Mouse (Mus musculus): ENCODE measurements at regions not wholly inside any gene's neighbourhood (a gene's known extent, or its start where the extent isn't known, plus 50 kb on each side); places are given as distances from the start of the nearest gene placed in this dataset.

- Histone ChIP-seq H3K9me3 (ENCODE audit: control insufficient read depth, low read length) (no peaks in the 10 kb centered on the region), H3K4me3 (ENCODE audit: low read length) (no peak overlapping the region), H3K4me2 (ENCODE audit: low read depth, low read length) (no peak overlapping the region), H3K36me3 (ENCODE audit: control insufficient read depth, insufficient read depth, low read length) (no peaks in the 10 kb centered on the region), H3K27me3 (ENCODE audit: control insufficient read depth, insufficient read depth, low read depth, low read length) (no peaks in the 10 kb centered on the region), H3K9ac (ENCODE audit: low read length) (no peak overlapping the region), H3K27ac (ENCODE audit: low read length) (no peak overlapping the region), H3K4me1 (replicated peaks; ENCODE audit: control insufficient read depth, insufficient read depth, low read length) (no peaks in the 10 kb centered on the region)
- ATAC-seq (ENCODE audit: low read depth): no peak
- WGBS: 74% methylated on average over 1 of the region's 1 CpGs
Measured at GRCm38 (mm10) chr5:58705561-58705960, 987.8 kb downstream of the Pcdh7 start.

- H3K4me2 ChIP-seq (ENCODE audit: low read depth, low read length): no peak overlapping the region
- ATAC-seq (ENCODE audit: low read depth): no peak
- H3K4me1 ChIP-seq (replicated peaks; ENCODE audit: control insufficient read depth, insufficient read depth, low read length): no peaks in the 10 kb centered on the region
- H3K36me3 ChIP-seq (ENCODE audit: control insufficient read depth, insufficient read depth, low read length): no peaks in the 10 kb centered on the region
- no peak overlapping the region for H3K4me3 ChIP-seq (ENCODE audit: low read length)
- H3K27ac ChIP-seq (ENCODE audit: low read length): no peak overlapping the region
- H3K9ac ChIP-seq (ENCODE audit: low read length): no peak overlapping the region
- no peaks in the 10 kb centered on the region for H3K27me3 ChIP-seq (ENCODE audit: control insufficient read depth, insufficient read depth, low read depth, low read length)
- H3K9me3 ChIP-seq (ENCODE audit: control insufficient read depth, low read length): no peaks in the 10 kb centered on the region
- 69% methylated on average over 1 of the region's 1 CpGs for WGBS
Measured at GRCm38 (mm10) chr5:58712381-58712780, 994.6 kb downstream of the Pcdh7 start.

GRCm38 (mm10) chr5:58733366-58733765, 1015.6 kb downstream of the Pcdh7 start:
- Histone ChIP-seq H3K4me1 (replicated peaks; ENCODE audit: control insufficient read depth, insufficient read depth, low read length) (no peaks in the 10 kb centered on the region), H3K27ac (ENCODE audit: low read length) (no peak overlapping the region), H3K4me2 (ENCODE audit: low read depth, low read length) (no peak overlapping the region), H3K4me3 (ENCODE audit: low read length) (no peak overlapping the region), H3K9ac (ENCODE audit: low read length) (no peak overlapping the region), H3K9me3 (ENCODE audit: control insufficient read depth, low read length) (no peaks in the 10 kb centered on the region), H3K36me3 (ENCODE audit: control insufficient read depth, insufficient read depth, low read length) (no peaks in the 10 kb centered on the region), H3K27me3 (ENCODE audit: control insufficient read depth, insufficient read depth, low read depth, low read length) (no peaks in the 10 kb centered on the region)
- no peak for ATAC-seq (ENCODE audit: low read depth)
- WGBS: 99% methylated on average over 3 of the region's 3 CpGs

GRCm38 (mm10) chr5:58733961-58734360, 1016.2 kb downstream of the Pcdh7 start:
- H3K9me3 ChIP-seq (ENCODE audit: control insufficient read depth, low read length): no peaks in the 10 kb centered on the region
- WGBS: 76% methylated on average over 2 of the region's 2 CpGs
- H3K4me3 ChIP-seq (ENCODE audit: low read length): no peak overlapping the region
- H3K36me3 ChIP-seq (ENCODE audit: control insufficient read depth, insufficient read depth, low read length): no peaks in the 10 kb centered on the region
- H3K4me1 ChIP-seq (replicated peaks; ENCODE audit: control insufficient read depth, insufficient read depth, low read length): no peaks in the 10 kb centered on the region
- H3K4me2 ChIP-seq (ENCODE audit: low read depth, low read length): no peak overlapping the region
- ATAC-seq (ENCODE audit: low read depth): no peak
- H3K9ac ChIP-seq (ENCODE audit: low read length): no peak overlapping the region
- H3K27ac ChIP-seq (ENCODE audit: low read length): no peak overlapping the region
- no peaks in the 10 kb centered on the region for H3K27me3 ChIP-seq (ENCODE audit: control insufficient read depth, insufficient read depth, low read depth, low read length)

GRCm38 (mm10) chr5:58736610-58737009, 1018.8 kb downstream of the Pcdh7 start:
- WGBS: 52% methylated on average over 9 of the region's 9 CpGs
- H3K9ac ChIP-seq (ENCODE audit: low read length): no peak overlapping the region
- H3K27ac ChIP-seq (ENCODE audit: low read length): no peak overlapping the region
- no peaks in the 10 kb centered on the region for H3K4me1 ChIP-seq (replicated peaks; ENCODE audit: control insufficient read depth, insufficient read depth, low read length)
- ATAC-seq (ENCODE audit: low read depth): no peak
- no peaks in the 10 kb centered on the region for H3K27me3 ChIP-seq (ENCODE audit: control insufficient read depth, insufficient read depth, low read depth, low read length)
- no peak overlapping the region for H3K4me2 ChIP-seq (ENCODE audit: low read depth, low read length)
- H3K9me3 ChIP-seq (ENCODE audit: control insufficient read depth, low read length): no peaks in the 10 kb centered on the region
- no peak overlapping the region for H3K4me3 ChIP-seq (ENCODE audit: low read length)
- H3K36me3 ChIP-seq (ENCODE audit: control insufficient read depth, insufficient read depth, low read length): no peaks in the 10 kb centered on the region

GRCm38 (mm10) chr5:58737264-58737883, 1019.6 kb downstream of the Pcdh7 start:
- Histone ChIP-seq H3K27ac (ENCODE audit: low read length) (no peak overlapping the region), H3K36me3 (ENCODE audit: control insufficient read depth, insufficient read depth, low read length) (no peaks in the 10 kb centered on the region), H3K4me3 (ENCODE audit: low read length) (no peak overlapping the region), H3K4me2 (ENCODE audit: low read depth, low read length) (no peak overlapping the region), H3K27me3 (ENCODE audit: control insufficient read depth, insufficient read depth, low read depth, low read length) (no peaks in the 10 kb centered on the region), H3K9ac (ENCODE audit: low read length) (no peak overlapping the region), H3K4me1 (replicated peaks; ENCODE audit: control insufficient read depth, insufficient read depth, low read length) (no peaks in the 10 kb centered on the region), H3K9me3 (ENCODE audit: control insufficient read depth, low read length) (no peaks in the 10 kb centered on the region)
- ATAC-seq (ENCODE audit: low read depth): no peak
- 59% methylated on average over 4 of the region's 4 CpGs for WGBS

GRCm38 (mm10) chr5:58738041-58738440, 1020.3 kb downstream of the Pcdh7 start:
- WGBS: 56% methylated on average over 4 of the region's 4 CpGs
- Histone ChIP-seq H3K4me3 (ENCODE audit: low read length) (no peak overlapping the region), H3K9ac (ENCODE audit: low read length) (no peak overlapping the region), H3K27ac (ENCODE audit: low read length) (no peak overlapping the region), H3K27me3 (ENCODE audit: control insufficient read depth, insufficient read depth, low read depth, low read length) (no peaks in the 10 kb centered on the region), H3K4me2 (ENCODE audit: low read depth, low read length) (no peak overlapping the region), H3K36me3 (ENCODE audit: control insufficient read depth, insufficient read depth, low read length) (no peaks in the 10 kb centered on the region), H3K4me1 (replicated peaks; ENCODE audit: control insufficient read depth, insufficient read depth, low read length) (no peaks in the 10 kb centered on the region), H3K9me3 (ENCODE audit: control insufficient read depth, low read length) (no peaks in the 10 kb centered on the region)
- ATAC-seq (ENCODE audit: low read depth): peak; percentile 36; the same call in 1 of the 2 replicates

GRCm38 (mm10) chr5:58740759-58741158, 1023.0 kb downstream of the Pcdh7 start:
- Histone ChIP-seq H3K4me3 (ENCODE audit: low read length) (no peak overlapping the region), H3K27ac (ENCODE audit: low read length) (no peak overlapping the region), H3K4me2 (ENCODE audit: low read depth, low read length) (no peak overlapping the region), H3K9ac (ENCODE audit: low read length) (no peak overlapping the region), H3K4me1 (replicated peaks; ENCODE audit: control insufficient read depth, insufficient read depth, low read length) (no peaks in the 10 kb centered on the region), H3K27me3 (ENCODE audit: control insufficient read depth, insufficient read depth, low read depth, low read length) (no peaks in the 10 kb centered on the region), H3K36me3 (ENCODE audit: control insufficient read depth, insufficient read depth, low read length) (no peaks in the 10 kb centered on the region), H3K9me3 (ENCODE audit: control insufficient read depth, low read length) (no peaks in the 10 kb centered on the region)
- ATAC-seq (ENCODE audit: low read depth): no peak
- WGBS: 67% methylated on average over 1 of the region's 1 CpGs

GRCm38 (mm10) chr5:58747684-58748083, 1029.9 kb downstream of the Pcdh7 start:
- no peaks in the 10 kb centered on the region for H3K36me3 ChIP-seq (ENCODE audit: control insufficient read depth, insufficient read depth, low read length)
- no peaks in the 10 kb centered on the region for H3K9me3 ChIP-seq (ENCODE audit: control insufficient read depth, low read length)
- H3K4me1 ChIP-seq (replicated peaks; ENCODE audit: control insufficient read depth, insufficient read depth, low read length): no peaks in the 10 kb centered on the region
- no peak overlapping the region for H3K4me3 ChIP-seq (ENCODE audit: low read length)
- no peak for ATAC-seq (ENCODE audit: low read depth)
- no peaks in the 10 kb centered on the region for H3K27me3 ChIP-seq (ENCODE audit: control insufficient read depth, insufficient read depth, low read depth, low read length)
- H3K4me2 ChIP-seq (ENCODE audit: low read depth, low read length): no peak overlapping the region
- no peak overlapping the region for H3K27ac ChIP-seq (ENCODE audit: low read length)
- H3K9ac ChIP-seq (ENCODE audit: low read length): no peak overlapping the region
- 22% methylated on average over 6 of the region's 6 CpGs for WGBS

GRCm38 (mm10) chr5:58751777-58752176, 1034.0 kb downstream of the Pcdh7 start:
- H3K36me3 ChIP-seq (ENCODE audit: control insufficient read depth, insufficient read depth, low read length): no peaks in the 10 kb centered on the region
- H3K27me3 ChIP-seq (ENCODE audit: control insufficient read depth, insufficient read depth, low read depth, low read length): no peaks in the 10 kb centered on the region
- no peak overlapping the region for H3K9ac ChIP-seq (ENCODE audit: low read length)
- WGBS: 72% methylated on average over 6 of the region's 6 CpGs
- H3K4me3 ChIP-seq (ENCODE audit: low read length): no peak overlapping the region
- ATAC-seq (ENCODE audit: low read depth): no peak
- H3K4me1 ChIP-seq (replicated peaks; ENCODE audit: control insufficient read depth, insufficient read depth, low read length): no peaks in the 10 kb centered on the region
- H3K4me2 ChIP-seq (ENCODE audit: low read depth, low read length): no peak overlapping the region
- no peaks in the 10 kb centered on the region for H3K9me3 ChIP-seq (ENCODE audit: control insufficient read depth, low read length)
- H3K27ac ChIP-seq (ENCODE audit: low read length): no peak overlapping the region

All from lung, embryonic 16.5 days (tissue).